Mouse (Mus musculus) inflammation-experienced regulatory T-cells, adult 6 months (primary cell): ENCODE measurements around the gene Rarg. TPM values are rescaled to one million over a fixed set of nuclear protein-coding genes. Genes with fewer than 3 reads are reported as not detected.

ENCODE experiments used
- ATAC-seq: one replicate; pipeline ENCODE4 v1.8.0; 2017
- polyA plus RNA-seq, 3 experiments: library from polyadenylated mRNA; unstranded; fragments of 100-300 nt; shearing (Covaris generic); gene quantifications; one replicate each; pipeline ENCODE4 v1.2.1; 2017

The Rarg gene
- polyA plus RNA-seq, 3 experiments from 2014 or later = 15.5 to 18.4 (median 18.3) TPM

- peak; percentile 29 for ATAC-seq
Measured at GRCm38 (mm10) chr15:102203835-102204381, 53.4 kb downstream of the Rarg start.

GRCm38 (mm10) chr15:102202971-102203834, 54.1 kb downstream of the Rarg start, which contains the start of gene Zfp740:
TSS of gene Zfp740 (plus strand) at chr15:102203249.
- peak; percentile 91 for ATAC-seq

GRCm38 (mm10) chr15:102198841-102199240, 58.5 kb downstream of the Rarg start:
- ATAC-seq = no peak

- no peak for ATAC-seq
Measured at GRCm38 (mm10) chr15:102195373-102195772, 61.9 kb downstream of the Rarg start.

- no peak for ATAC-seq
Measured at GRCm38 (mm10) chr15:102194439-102194838, 62.9 kb downstream of the Rarg start.

- no peak for ATAC-seq
Measured at GRCm38 (mm10) chr15:102193652-102194051, 63.7 kb downstream of the Rarg start.

GRCm38 (mm10) chr15:102192820-102193386, 64.4 kb downstream of the Rarg start:
- ATAC-seq = no peak

GRCm38 (mm10) chr15:102192271-102192812, 65.0 kb downstream of the Rarg start:
- ATAC-seq = no peak

GRCm38 (mm10) chr15:102191699-102192098, 65.6 kb downstream of the Rarg start:
- ATAC-seq = no peak

GRCm38 (mm10) chr15:102188883-102189282, 68.4 kb downstream of the Rarg start:
- ATAC-seq = no peak

GRCm38 (mm10) chr15:102188096-102188495, 69.2 kb downstream of the Rarg start:
- no peak for ATAC-seq

- no peak for ATAC-seq
Measured at GRCm38 (mm10) chr15:102186239-102186638, 71.1 kb downstream of the Rarg start.

Other genes starting within 250 kb of the Rarg start
- gene Krt18, start 229.3 kb downstream of the Rarg start, polyA plus RNA-seq = 1 to 10 TPM in 2 of 3 experiments, under 1 TPM in 1; 0.41 to 1.2 (median 1.2) TPM
- gene Eif4b, start 183.7 kb downstream of the Rarg start, polyA plus RNA-seq = 100 to 1,000 TPM in 2 of 3 experiments, 10 to 100 TPM in 1; 90.5 to 131 (median 129) TPM
- 1 to 10 TPM; 3.3 to 4.2 (median 3.8) TPM for gene Tns2, start 157.1 kb downstream of the Rarg start, polyA plus RNA-seq
- 10 to 100 TPM; 32.1 to 44.8 (median 33.6) TPM for gene Spryd3, start 121.3 kb downstream of the Rarg start, polyA plus RNA-seq
- gene Igfbp6, start 113.2 kb downstream of the Rarg start, polyA plus RNA-seq = under 1 TPM in 1 of 3 experiments, not detected in 2; 0.33 TPM
- gene Soat2, start 107.0 kb downstream of the Rarg start, polyA plus RNA-seq = 1 to 10 TPM in 2 of 3 experiments, under 1 TPM in 1; 0.94 to 4.9 (median 1.3) TPM
- 10 to 100 TPM; 20.3 to 33.3 (median 25.5) TPM for gene Zfp740, start 54.3 kb downstream of the Rarg start, polyA plus RNA-seq
- gene Csad, start 52.8 kb downstream of the Rarg start, polyA plus RNA-seq = 10 to 100 TPM in 2 of 3 experiments, 1 to 10 TPM in 1; 5.0 to 14.6 (median 14.0) TPM
- 100 to 1,000 TPM; 364 to 513 (median 397) TPM for gene Itgb7, start 25.6 kb downstream of the Rarg start, polyA plus RNA-seq
- gene Gm9918, start 13.0 kb upstream of the Rarg start, polyA plus RNA-seq = not detected
- gene Mfsd5, start 21.9 kb upstream of the Rarg start, polyA plus RNA-seq = 10 to 100 TPM; 30.8 to 33.1 (median 31.8) TPM
- 10 to 100 TPM in 1 of 3 experiments, 1 to 10 TPM in 2; 1.9 to 17.9 (median 3.2) TPM for gene Espl1, start 38.7 kb upstream of the Rarg start, polyA plus RNA-seq
- gene Pfdn5, start 68.6 kb upstream of the Rarg start, polyA plus RNA-seq = 1,000 to 10,000 TPM in 2 of 3 experiments, 100 to 1,000 TPM in 1; 936 to 1,841 (median 1,443) TPM
- gene Myg1, start 74.2 kb upstream of the Rarg start, polyA plus RNA-seq = 100 to 1,000 TPM; 102 to 153 (median 123) TPM
- 10 to 100 TPM; 39.8 to 53.2 (median 43.1) TPM for gene Aaas, start 93.3 kb upstream of the Rarg start, polyA plus RNA-seq
- gene Sp7, start 109.7 kb upstream of the Rarg start, polyA plus RNA-seq = not detected
- gene Sp1, start 148.6 kb upstream of the Rarg start, polyA plus RNA-seq = 10 to 100 TPM; 19.1 to 23.3 (median 22.6) TPM
- gene Amhr2, start 187.8 kb upstream of the Rarg start, polyA plus RNA-seq = not detected
- 1,000 to 10,000 TPM; 1,063 to 1,565 (median 1,138) TPM for gene Prr13, start 201.5 kb upstream of the Rarg start, polyA plus RNA-seq
- 100 to 1,000 TPM; 156 to 225 (median 201) TPM for gene Pcbp2, start 213.0 kb upstream of the Rarg start, polyA plus RNA-seq
- not detected for gene Gm10337, start 246.2 kb upstream of the Rarg start, polyA plus RNA-seq